Mouse (Mus musculus) cerebral cortex, adult 2 months (tissue): ENCODE results near the gene Jmjd8.

Source experiments
- WGBS: fragments of 180-500 bp; shearing (Covaris S2); methylation state at CpG from one replicate; pipeline ENCODE4 v1.1.7; 2018; 5-methylcytosine and 5-hydroxymethylcytosine counted together

Jmjd8 gene

GRCm38 (mm10) chr17:25860832-25861703 lies 32.4 kb downstream of the Jmjd8 start, which contains the start of gene Wdr90:
Gene Wdr90, minus strand, starts transcription at chr17:25861501.
- WGBS, result 2% methylated on average over 65 of the region's 65 CpGs

DNA sequence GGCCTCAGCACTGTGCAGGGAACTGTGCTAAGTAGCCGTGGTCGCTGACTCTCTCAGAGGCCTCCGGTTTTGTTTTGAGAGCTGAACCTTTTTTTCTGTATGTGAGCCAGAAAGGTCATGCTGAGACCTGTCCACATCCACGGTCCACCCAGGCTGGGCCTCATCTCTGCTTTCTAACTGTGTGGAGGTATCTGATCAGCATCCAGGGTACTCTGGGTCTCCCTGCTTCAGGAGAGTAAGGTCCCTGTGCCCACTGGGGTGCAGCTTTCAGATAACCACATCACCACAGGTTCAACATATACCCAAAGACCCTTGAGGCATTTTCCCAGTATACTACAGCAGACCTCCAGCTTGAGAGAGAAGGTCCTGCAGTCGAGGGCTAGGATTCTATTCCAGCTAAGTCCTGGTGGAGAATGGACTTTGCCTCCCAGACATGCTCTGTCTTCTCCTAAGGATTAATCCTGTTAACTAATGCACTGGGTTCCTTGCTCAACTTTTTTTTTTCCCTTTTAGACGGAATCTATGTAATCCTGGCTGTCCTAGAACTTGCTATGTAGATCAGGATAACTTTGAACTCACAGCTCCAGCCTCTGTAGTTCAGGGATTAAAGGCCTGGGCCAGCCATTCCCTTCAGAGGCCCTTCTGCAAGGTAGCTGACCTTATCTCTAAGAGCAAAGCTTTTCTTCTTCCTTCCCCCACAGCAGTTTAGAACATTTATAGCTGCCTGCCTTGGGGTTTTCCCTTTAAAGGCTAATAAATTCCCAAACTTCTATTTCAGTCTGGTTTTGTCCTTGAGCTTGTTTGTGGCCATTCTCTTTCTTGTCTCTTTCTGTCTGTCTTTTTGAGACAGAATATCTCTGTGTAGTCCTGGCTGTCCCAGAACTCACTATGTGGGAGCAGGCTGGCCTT lies 33.3 kb downstream of the Jmjd8 start:
- whole genome bisulfite sequencing, result 8% methylated on average over 6 of the region's 6 CpGs

DNA sequence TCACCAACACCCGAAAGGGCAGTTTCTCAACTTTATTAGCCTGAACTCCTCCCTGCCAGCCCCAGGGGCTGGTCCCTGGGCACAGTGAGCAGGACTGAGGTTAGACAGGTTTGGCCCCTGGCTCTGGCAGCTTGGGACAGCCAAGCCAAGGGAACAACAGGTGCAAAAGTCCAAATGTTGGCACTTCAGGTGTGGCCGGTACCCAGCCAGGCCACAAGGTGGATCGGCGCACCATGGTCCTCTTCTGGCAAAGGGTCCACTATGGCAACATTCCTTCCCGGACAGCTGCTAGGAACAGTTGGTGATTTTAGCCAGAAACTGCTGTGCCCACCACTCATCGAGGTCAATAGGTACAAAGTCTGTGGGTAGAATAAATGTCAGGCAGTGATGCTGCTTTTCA lies 35.0 kb downstream of the Jmjd8 start:
- 90% methylated on average over 6 of the region's 6 CpGs for WGBS

GRCm38 (mm10) chr17:25864311-25864710 lies 35.6 kb downstream of the Jmjd8 start:
- WGBS, result 91% methylated on average over 14 of the region's 14 CpGs

GRCm38 (mm10) chr17:25865288-25865687 lies 36.6 kb downstream of the Jmjd8 start:
- WGBS, result 92% methylated on average over 11 of the region's 11 CpGs

DNA sequence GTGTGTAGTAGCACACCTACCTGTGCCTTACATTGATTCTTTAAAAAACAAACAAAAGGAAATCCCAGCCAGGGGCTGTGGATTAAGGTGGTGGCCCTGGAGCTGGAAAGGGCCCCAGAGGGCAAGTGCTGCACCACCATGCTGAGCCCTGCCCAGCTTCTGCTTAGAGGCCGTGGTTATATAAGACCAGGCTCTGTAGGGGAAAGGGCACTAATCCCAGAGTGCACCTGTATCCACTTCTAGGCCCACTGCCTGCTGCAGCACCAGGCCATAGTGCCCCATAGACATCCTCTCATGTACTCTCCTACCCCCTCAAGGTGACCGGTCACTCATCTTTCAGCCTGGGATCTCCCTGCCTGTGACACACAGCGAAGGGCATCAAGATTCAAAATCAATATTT lies 37.5 kb downstream of the Jmjd8 start:
- WGBS, result 92% methylated on average over 3 of the region's 3 CpGs

- 12% methylated on average over 7 of the region's 7 CpGs for WGBS
Measured at GRCm38 (mm10) chr17:25867509-25867835, 38.8 kb downstream of the Jmjd8 start.

GRCm38 (mm10) chr17:25867836-25868600 lies 39.4 kb downstream of the Jmjd8 start:
- under 1% methylated on average over 42 of the region's 42 CpGs for WGBS

DNA sequence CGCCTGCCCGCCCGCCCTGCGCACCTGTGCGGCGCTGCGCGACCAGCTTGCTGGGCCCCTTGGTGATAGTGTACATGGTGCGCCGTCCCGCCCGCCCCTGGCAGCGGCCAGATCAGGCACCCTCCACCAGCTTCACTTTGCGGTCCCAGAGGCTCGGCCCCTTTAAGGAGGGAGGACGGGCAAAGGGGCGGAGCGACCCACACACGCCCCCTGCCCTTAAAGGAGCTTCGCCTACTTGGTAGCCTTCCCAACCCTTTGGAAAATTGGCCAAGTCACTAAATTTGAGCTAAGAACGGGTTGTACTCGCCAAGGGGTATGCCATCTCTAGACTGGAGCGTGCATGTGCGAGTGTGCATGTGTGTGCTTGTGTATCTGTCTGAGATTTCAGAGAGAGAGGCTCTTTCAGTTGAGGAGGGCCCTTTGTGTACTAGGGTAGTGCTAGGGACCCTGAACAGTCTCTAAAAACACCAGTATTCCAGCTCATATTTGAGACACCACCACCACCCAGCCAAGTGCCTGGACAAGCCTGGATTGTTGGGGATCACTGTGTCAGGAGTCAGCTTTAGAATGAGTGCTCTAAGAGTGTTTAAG lies 40.0 kb downstream of the Jmjd8 start, which contains the start of gene Mcrip2:
Mcrip2 (minus strand) TSS at position 164 of the 591 bp plus-strand sequence.
- 0% methylated on average over 24 of the region's 24 CpGs for WGBS

GRCm38 (mm10) chr17:25869498-25869897 lies 40.8 kb downstream of the Jmjd8 start:
- WGBS, result 90% methylated on average over 8 of the region's 8 CpGs

DNA sequence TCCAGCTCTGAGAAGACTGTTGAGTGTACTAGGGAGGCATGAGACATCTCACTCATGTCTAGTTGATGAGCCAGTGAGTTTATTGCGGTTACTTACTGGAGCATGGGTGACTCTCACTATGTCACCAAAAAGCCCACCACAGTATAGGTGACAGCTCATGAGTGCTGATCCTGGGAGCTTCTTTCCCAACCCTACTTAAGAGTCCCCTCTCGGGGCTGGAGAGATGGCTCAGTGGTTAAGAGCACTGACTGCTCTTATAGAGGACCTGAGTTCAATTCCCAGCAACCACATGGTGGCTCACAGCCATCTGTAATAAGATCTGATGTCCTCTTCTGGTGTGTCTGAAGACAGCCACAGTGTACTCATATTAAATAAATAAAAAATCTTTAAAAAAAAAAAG lies 41.3 kb downstream of the Jmjd8 start:
- 86% methylated on average over 2 of the region's 2 CpGs for WGBS

- 94% methylated on average over 3 of the region's 3 CpGs for WGBS
Measured at GRCm38 (mm10) chr17:25872676-25873075, 44.0 kb downstream of the Jmjd8 start.

- WGBS, result 79% methylated on average over 11 of the region's 11 CpGs
Measured at GRCm38 (mm10) chr17:25873405-25874147, 44.9 kb downstream of the Jmjd8 start.

DNA sequence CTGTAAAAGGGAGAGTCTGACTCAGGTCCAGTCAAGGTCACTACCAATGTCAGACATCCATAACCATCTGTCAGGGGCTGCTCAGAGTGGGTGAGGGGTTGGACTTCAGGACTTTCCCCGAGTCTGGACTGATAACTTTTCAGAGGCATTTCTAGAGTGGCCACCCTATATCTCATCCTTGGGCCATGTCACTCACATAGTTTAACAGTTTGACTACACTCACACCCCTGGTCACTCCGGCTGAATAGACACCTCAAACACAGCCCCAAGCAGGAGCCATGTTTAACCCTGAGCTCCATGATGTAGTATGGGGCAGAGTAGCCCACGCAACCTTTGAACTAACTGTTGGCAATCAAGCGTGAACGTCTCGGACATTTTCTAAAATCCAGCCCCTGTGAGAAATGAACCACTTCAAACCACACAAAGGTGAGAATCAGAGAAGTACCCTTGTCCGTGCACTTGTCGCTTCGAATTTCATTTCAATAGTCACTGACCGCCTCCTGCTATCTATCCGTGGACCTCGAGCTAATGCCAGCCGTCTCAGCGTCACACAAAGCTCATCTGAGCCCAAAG lies 45.6 kb downstream of the Jmjd8 start:
- WGBS, result 9% methylated on average over 14 of the region's 14 CpGs

DNA sequence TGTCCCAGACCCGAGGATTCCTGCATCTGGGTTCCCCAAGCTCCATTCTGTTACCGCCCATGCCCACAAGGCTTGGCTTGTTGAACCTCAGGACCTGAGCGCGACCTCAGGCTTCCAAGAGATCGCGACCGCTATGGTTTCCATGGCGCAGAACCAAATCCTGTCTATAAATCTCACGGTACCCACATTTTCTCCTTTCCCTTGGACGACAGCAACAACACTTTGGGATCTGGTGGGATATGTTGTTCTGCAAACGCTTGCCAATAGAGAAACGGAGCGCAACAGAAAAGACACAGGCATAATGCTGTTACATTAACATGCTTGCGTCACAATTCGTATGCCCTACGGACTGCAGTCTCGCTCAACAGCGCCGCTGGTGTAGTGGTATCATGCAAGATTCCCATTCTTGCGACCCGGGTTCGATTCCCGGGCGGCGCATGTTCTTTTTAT lies 46.1 kb downstream of the Jmjd8 start, which contains the start of gene Mettl26:
Mettl26 (plus strand) TSS at position 354 of the 450 bp plus-strand sequence.
- under 1% methylated on average over 25 of the region's 25 CpGs for WGBS

DNA sequence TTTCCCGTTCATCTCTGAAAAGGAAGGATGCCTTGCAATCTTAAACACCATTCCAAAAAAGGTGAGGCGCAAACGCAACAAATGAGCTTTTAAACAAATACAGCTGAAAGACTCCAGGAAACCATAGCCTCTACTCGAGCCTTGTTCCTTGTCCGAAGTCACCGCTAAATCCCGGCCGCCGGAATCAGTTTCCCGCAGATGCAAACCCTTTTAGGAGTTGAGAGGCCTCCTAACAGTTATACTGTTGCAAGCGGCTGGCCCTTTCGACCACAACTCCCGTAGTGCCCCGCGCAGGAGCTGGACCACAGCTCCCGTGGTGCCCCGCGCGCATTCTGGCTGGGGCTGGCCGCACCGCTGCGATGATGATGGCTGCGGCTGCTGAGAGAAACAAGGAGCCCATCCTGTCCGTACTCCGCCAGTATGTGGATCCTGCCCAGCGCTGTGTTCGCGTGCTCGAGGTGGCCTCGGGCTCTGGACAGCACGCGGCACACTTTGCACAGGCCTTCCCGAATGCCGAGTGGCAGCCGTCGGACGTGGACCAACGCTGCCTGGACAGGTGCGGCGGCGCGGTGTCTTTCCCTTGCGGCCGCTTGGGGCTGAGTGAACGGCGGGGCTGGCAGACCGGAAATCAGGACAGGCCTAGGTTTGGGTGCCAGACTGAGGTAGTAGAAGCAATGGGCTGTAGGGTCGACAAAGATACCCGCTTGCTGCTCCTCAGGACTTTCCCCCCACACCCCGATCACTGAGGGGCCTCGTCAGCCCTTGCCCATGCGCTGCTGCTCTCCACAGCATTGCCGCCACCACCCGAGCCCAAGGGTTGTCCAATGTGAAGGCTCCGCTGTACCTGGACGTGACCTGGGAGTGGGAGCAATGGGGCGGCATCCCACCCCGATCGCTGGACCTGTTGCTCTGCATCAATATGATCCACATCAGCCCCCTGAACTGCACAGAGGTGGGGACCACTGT lies 46.8 kb downstream of the Jmjd8 start:
- under 1% methylated on average over 59 of the region's 59 CpGs for WGBS

- WGBS, result 57% methylated on average over 10 of the region's 10 CpGs
Measured at GRCm38 (mm10) chr17:25876347-25876915, 47.8 kb downstream of the Jmjd8 start.

GRCm38 (mm10) chr17:25877025-25877424 lies 48.4 kb downstream of the Jmjd8 start:
- 78% methylated on average over 3 of the region's 3 CpGs for WGBS
